Mouse (Mus musculus) forebrain, embryonic 15.5 days (tissue): ENCODE measurements around the gene Arg2. TPM values are rescaled to one million over a fixed set of nuclear protein-coding genes. Genes with fewer than 3 reads are reported as not detected.

ENCODE experiments used
- polyA plus RNA-seq: library from polyadenylated mRNA; unstranded; fragments of >200 nt; fragmentation: Nextera tagmentation; extraction: Ambion mirVana; gene quantifications from 2 replicates; pipeline ENCODE4 v1.2.1, GENCODE M21; 2015

Gene Arg2
- polyA plus RNA-seq, 1 experiment from 2014 or later = 15.3 TPM

Other genes with a start within 250 kb of the Arg2 start
- gene Plek2, start 223.8 kb upstream of the Arg2 start, polyA plus RNA-seq = 0.50 and 0.66 TPM in 2 replicates
- gene Tmem229b, start 123.2 kb upstream of the Arg2 start, polyA plus RNA-seq = 55.1 and 58.6 TPM in 2 replicates
- 1.6 and 1.7 TPM in 2 replicates for gene Plekhh1, start 101.6 kb upstream of the Arg2 start, polyA plus RNA-seq
- gene Pigh, start 41.1 kb upstream of the Arg2 start, polyA plus RNA-seq = 18.5 and 21.6 TPM in 2 replicates
- 173 and 180 TPM in 2 replicates for gene Vti1b, start 41.9 kb downstream of the Arg2 start, polyA plus RNA-seq
- 30.6 and 36.7 TPM in 2 replicates for gene Rdh11, start 61.5 kb downstream of the Arg2 start, polyA plus RNA-seq
- 0.94 and 0.97 TPM in 2 replicates for gene Rdh12, start 78.1 kb downstream of the Arg2 start, polyA plus RNA-seq
- gene Zfyve26, start 165.5 kb downstream of the Arg2 start, polyA plus RNA-seq = 11.9 and 14.4 TPM in 2 replicates
- 3.0 and 3.4 TPM in 2 replicates for gene Rad51b, start 166.5 kb downstream of the Arg2 start, polyA plus RNA-seq